Mouse (Mus musculus) cortical plate, adult 2 months (tissue): Measurements from ENCODE around the gene Sirt3. TPM values are rescaled to one million over a fixed set of nuclear protein-coding genes. Genes with fewer than 3 reads are reported as not detected.

Source experiments
- H3K27ac ChIP-seq: fragments of 200-500 bp; 2 replicates; pipeline ENCODE4 v1.5.1; 2012; ENCODE audit warnings: low read length, control low read depth, inconsistent platforms; ENCODE audit not compliant: insufficient read depth
- H3K4me1 ChIP-seq: fragments of 200-500 bp; 2 replicates; pipeline ENCODE4 v1.6.1; 2011; ENCODE audit warnings: low read length; ENCODE audit not compliant: control insufficient read depth, insufficient read depth
- H3K4me3 ChIP-seq: fragments of 200-500 bp; 2 replicates; pipeline ENCODE4 v1.5.1; 2011; ENCODE audit warnings: mild to moderate bottlenecking, low read length, control low read depth; ENCODE audit not compliant: insufficient read depth
- CTCF ChIP-seq: fragments of 200-500 bp; IDR thresholded peaks from 2 replicates; pipeline ENCODE4 v1.5.1; 2011; ENCODE audit warnings: mild to moderate bottlenecking, control low read depth, low read length; ENCODE audit not compliant: insufficient read depth; ENCODE audit errors: extremely low read depth
- POLR2A ChIP-seq: fragments of 200-500 bp; IDR thresholded peaks from 2 replicates; pipeline ENCODE4 v1.6.1; 2011; ENCODE audit warnings: mild to moderate bottlenecking, low read length, control low read depth; ENCODE audit not compliant: insufficient read depth; ENCODE audit errors: extremely low read depth
- polyA plus RNA-seq: library from polyadenylated mRNA; depleted of rRNA; stranded (reverse); fragments of >200 nt; gene quantifications from 2 replicates; pipeline ENCODE4 v1.2.3, GENCODE M21; 2012; rRNA removed

Sirt3 gene
- polyA plus RNA-seq, result 153 and 158 TPM in 2 replicates

DNA sequence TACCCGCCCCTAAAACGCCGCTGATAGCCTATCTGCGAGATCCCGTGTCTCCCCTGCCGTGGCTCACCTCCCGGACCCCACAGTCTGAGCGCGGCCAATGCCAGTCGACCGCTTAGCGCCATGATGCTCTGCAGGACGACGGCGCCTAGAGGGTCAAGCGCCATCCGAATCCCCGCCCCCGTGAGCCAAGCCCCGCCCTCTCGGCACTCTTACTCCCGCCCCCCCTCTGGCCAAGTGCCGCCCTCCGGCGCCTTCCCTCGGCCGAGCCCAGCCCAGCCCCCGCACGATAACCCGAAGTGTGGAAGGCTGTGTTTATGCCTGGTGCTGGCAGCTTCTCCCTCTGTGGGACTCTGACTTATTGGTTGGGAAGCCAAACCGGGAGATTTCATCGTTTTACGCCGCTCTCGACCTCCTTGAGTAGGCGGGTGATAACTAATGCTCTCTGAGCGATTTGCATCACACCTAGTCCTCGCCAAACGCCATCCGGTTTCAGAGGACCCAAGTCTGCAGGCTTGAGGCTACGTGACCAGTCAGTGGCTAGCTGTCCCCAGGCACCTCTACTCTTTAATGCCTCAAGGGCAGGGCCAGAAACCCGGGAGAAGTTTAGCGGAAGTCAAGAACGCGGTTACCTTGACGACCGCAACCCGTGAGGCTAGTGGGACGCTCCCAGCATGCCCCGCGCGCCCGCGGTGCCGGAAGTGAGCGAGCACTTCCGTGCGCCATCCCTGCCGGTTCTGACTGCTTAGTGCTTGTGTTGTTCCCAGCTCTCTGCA lies at the start of gene Sirt3, which contains the start of gene Psmd13:
Gene Sirt3 (minus strand): TSS at position 614 of the 773 bp plus-strand sequence.
Gene Psmd13 (plus strand): TSS at position 273 of the 773 bp plus-strand sequence.
- peak within 1 kb of the TSS; percentile 68 for H3K4me3 ChIP-seq
- peaks cover 2% of the 10 kb centered on the region; the same call in 1 of the 2 replicates for H3K4me1 ChIP-seq
- TF ChIP-seq CTCF (no peak), POLR2A (peak; percentile 76)
- peak within 1 kb of the TSS; percentile 13; the same call in 1 of the 2 replicates for H3K27ac ChIP-seq

DNA sequence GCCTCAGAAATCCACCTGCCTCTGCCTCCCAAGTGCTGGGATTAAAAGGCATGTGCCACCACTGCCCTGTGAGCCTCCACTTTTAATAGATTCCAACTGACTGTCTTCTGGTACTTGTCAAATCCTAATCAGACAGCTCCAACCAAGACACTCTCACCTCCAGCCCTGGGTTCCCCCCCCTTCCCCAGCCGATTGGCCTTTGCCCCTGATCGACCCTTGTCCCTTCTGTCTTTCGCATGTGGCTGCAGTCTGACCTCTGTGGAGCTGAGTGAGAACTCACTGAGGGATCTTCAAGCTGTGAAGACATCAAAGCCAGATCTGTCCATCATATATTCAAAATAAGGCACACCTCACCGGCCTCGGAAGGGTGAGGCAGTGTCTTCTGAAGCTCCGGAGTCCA lies 45.1 kb upstream of the Sirt3 start:
- TF ChIP-seq POLR2A, result no peak
- no peak for TF ChIP-seq CTCF
- Histone ChIP-seq H3K4me1 (no peaks in the 10 kb centered on the region), H3K4me3 (no peak overlapping the region), H3K27ac (no peak overlapping the region)

- no peak overlapping the region for H3K27ac ChIP-seq
- no peak for TF ChIP-seq POLR2A
- no peak for TF ChIP-seq CTCF
Measured at GRCm38 (mm10) chr7:140923070-140923775, 41.1 kb upstream of the Sirt3 start.

GRCm38 (mm10) chr7:140922398-140923069 lies 40.4 kb upstream of the Sirt3 start:
- H3K27ac ChIP-seq, result no peak overlapping the region

More at GRCm38 (mm10) chr7:140923070-140923775, 41.1 kb upstream of the Sirt3 start:
- Histone ChIP-seq H3K4me1 (no peaks in the 10 kb centered on the region), H3K4me3 (peak overlapping the region; percentile 21)

DNA sequence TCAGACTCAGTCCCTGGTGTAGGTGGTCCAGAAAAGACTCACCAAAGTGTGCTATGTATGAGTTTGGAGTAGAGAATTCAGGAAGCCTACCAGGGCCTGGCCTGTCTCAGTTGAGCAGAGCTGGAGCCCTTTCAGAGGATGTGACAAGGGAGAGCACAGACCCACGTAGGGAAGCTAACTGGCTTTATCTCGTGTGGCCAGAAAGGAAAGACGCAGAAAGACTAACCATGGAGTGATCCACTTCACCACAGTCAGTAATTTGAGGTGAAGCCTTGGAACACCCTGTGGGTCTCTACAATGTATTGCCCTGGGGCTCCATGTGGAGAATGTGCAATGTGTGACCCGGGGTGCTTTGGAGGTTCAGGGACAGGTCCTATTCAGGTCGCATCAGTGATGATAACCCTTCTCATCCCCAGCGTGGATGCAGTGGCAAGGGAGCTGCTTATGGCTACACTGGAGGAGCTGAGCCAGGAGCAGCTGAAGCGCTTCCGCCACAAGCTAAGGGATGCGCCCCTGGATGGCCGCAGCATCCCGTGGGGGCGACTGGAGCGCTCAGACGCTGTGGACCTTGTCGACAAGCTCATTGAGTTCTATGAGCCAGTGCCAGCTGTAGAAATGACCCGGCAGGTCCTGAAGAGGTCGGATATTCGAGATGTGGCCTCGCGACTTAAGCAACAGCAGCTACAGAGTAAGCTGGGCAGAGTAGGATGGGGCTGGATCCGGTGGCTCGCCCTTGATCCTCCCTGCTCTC lies 39.3 kb upstream of the Sirt3 start:
- TF ChIP-seq CTCF, result no peak
- no peak for TF ChIP-seq POLR2A
- H3K4me3 ChIP-seq, result no peak overlapping the region

More at GRCm38 (mm10) chr7:140922398-140923069, 40.4 kb upstream of the Sirt3 start:
- TF ChIP-seq CTCF, result no peak
- TF ChIP-seq POLR2A, result no peak
- Histone ChIP-seq H3K4me3 (peak overlapping the region; percentile 21), H3K4me1 (no peaks in the 10 kb centered on the region)

GRCm38 (mm10) chr7:140920418-140921029 lies 38.4 kb upstream of the Sirt3 start, which contains the start of gene Nlrp6:
TSS of gene Nlrp6 (plus strand) at chr7:140920902.
- TF ChIP-seq POLR2A (no peak), CTCF (no peak)
- H3K27ac ChIP-seq, result no peak within 1 kb of the TSS
- H3K4me3 ChIP-seq, result no peak within 1 kb of the TSS
- no peaks in the 10 kb centered on the region for H3K4me1 ChIP-seq

More for the DNA sequence above, 39.3 kb upstream of the Sirt3 start:
- no peak overlapping the region for H3K27ac ChIP-seq
- no peaks in the 10 kb centered on the region for H3K4me1 ChIP-seq

DNA sequence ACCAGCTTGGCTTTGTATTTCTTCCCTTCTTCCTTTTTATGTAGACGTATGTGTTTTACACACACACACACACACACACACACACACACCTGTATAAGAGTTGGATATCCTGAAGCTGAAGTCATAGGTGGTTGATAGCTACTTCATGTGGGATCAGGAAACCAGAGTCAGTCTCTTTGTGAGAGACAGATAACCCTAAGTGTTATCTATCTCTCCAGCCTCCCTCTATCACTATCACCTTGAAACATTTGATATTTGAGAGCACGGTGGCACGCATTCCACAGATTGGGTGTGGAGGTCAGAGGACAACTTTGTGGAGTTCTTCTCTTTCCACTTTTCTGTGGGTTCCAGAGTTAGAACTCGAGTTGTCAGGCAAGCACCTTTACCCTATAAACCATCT lies 37.8 kb upstream of the Sirt3 start:
- Histone ChIP-seq H3K4me3 (no peak overlapping the region), H3K4me1 (no peaks in the 10 kb centered on the region), H3K27ac (no peak overlapping the region)
- no peak for TF ChIP-seq POLR2A
- TF ChIP-seq CTCF, result no peak

GRCm38 (mm10) chr7:140914031-140914690 lies 32.1 kb upstream of the Sirt3 start:
- H3K27ac ChIP-seq, result no peak overlapping the region
- H3K4me3 ChIP-seq, result no peak overlapping the region
- H3K4me1 ChIP-seq, result 0 out of 2 replicates have a peak, but pooled peaks cover 1% of the 10 kb centered on the region
- TF ChIP-seq CTCF, result no peak
- TF ChIP-seq POLR2A, result no peak
